Mouse (Mus musculus) right cerebral cortex, postnatal 10 days (tissue): Measurements from ENCODE around the gene Ace3.
"Not testable (repeated sequence)": the region's sequence is repeated elsewhere in the genome, so short reads cannot be mapped to it uniquely, and the experiment has no call there.

Experiments used
- DNase-seq, 2 experiments: peaks; one replicate each; pipeline ENCODE4 v3.0.0; 2021; ENCODE audit warnings: low spot score in 2 of 2

The Ace3 gene

DNA sequence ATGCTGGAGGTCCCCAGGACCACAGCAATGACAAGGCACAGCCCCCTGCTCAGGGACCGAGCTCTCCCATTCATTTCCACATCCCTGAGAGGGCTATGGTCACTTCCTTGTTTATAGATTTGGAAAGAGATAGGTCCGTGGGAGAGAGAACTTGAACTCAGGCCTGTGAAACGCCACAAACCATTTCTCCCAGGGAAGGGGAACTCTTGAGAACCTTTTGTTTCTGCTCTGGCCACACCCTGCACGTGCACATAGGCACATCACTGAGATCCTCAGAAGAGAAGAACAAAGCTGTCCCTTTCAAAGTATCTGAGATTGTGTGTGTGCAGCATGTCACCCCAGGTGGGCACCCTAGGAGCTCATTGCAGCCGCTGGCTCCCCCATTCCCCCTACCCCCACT lies 15.8 kb upstream of the Ace3 start:
- DNase-seq, result no peak

DNA sequence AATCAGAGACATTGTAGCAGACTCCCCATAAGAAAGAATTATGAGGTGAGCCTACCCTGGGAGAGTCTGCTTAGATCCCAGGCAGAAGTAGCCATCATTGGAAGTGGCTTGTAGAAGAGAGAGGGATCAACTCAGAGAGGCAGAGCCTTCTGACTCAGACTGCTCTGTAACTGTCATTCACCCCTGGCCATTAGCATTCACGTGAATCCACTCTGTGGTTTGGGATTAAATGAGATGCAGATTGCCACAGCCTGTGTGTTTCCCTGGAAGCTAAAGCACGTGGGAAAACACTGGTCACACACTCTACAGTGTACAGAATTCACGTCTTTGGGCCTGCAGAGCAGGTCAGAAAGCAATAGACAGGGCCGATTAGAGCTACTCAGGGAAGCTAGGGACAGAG lies 10.0 kb upstream of the Ace3 start:
- no peak for DNase-seq

DNA sequence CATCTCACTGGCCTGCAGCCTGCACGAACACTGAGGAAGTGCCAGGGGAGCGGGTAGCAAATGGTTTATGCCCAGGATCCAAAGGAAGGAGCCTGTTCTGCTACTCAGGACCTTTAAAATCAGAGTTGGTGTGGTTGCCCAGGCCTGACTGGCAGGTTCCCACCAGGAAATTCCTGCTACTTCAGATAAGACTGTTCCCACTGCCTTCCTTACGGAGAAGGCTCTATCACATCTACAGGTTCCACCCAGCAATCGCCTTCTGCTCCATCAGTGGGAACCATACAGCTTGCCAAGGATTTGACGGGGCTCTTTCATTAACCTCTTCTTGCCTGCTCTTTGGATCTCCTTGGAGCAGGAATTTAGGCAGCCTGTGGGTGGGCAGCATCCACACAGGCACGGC lies 7.0 kb upstream of the Ace3 start:
- DNase-seq, result no peak

DNA sequence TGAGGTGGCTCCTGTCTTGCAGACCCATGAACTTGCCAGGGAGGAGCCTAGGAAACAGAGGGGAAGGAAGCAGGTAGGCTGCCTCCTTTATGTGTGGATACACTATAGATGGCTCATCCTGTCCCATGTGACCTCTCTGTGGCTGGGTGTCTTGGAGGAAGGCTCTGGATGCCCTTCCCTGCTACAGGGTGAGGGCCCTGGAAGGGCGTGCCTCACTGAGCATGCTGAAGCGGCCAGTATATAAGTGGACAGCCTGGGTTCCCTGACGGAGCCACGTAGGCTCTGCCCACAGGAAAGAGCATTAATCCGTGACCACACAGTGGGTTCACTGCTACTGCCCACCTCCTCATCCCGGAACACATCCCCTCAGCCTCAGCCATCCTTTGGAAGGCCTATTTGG lies 5.0 kb upstream of the Ace3 start:
- no peak for DNase-seq

DNA sequence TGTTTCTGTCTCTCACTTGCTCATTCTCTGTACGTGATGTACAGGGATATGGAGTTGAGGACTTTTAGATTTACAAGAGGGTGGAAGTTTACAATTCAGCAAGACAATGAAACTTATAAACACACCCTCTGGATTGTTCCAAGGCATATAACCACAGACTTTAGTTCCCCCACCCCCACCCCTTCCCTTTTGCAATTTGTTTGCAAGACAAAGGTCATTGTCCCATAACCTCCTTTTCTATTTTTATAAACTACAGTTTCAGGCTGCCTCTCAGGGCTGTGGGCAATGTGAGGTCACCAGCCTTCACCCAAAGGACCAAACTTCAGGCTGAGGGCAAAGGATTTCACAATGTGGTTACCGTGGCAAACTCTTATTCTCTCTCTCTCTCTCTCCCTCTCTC lies 4.2 kb upstream of the Ace3 start:
- DNase-seq, result no peak

DNA sequence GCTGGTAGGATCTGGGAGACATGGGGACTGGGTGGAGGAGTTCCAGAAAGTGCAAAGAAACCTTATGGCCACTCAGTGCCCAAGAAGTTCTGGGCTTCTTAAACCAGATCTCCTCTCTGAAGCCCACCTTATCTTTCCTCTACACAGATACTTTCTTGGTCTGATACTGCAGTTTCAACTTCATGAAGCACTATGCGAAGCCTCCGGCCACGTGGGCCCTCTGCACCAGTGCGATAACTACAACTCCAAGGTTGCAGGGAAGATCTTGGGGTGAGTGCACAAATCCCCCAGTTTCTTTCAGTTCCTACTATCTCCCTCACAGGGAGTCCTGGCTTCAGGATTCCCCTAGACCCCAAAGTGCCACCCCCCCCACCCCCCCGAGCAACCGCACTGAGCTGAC lies 5.6 kb downstream of the Ace3 start:
- DNase-seq, result no peak

DNA sequence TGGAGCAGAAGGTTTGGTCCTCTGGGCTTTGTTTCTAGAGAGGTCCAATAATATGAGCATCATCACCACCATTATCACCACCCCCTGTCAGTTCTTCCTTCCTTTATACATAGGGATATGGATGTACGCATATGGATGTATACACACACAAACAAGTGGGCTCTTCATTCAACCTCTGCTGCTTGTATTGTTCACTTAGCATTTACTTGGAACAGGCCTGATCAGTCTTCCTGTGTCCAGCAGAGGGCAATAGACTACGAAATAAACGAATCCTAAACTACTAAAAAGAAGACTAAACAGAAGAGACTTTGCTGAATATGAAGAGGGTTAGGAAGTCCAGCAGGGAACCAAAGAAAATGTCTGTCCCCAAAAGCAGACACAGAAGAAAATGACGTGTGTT lies 7.2 kb downstream of the Ace3 start:
- DNase-seq, result no peak

DNA sequence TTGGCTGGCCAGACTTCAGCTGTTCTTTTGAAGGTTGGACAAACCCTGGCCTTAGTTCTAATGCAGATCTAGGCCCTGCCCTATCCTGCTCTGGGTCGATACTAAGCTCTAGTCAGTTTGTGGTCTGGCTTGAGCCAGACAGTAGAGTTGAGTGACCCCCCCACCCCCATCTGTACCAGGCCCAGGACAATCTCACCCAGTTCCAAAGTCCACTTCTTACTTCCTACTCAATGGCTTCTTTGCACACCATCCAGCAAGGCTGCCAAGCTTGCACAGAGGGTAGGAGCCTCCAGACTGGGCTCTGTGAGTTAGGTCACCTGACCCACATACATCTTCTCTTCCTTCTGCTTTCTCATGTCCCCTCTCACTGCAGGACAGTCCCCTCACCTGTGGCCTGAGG lies 10.1 kb downstream of the Ace3 start:
- DNase-seq, result no peak

DNA sequence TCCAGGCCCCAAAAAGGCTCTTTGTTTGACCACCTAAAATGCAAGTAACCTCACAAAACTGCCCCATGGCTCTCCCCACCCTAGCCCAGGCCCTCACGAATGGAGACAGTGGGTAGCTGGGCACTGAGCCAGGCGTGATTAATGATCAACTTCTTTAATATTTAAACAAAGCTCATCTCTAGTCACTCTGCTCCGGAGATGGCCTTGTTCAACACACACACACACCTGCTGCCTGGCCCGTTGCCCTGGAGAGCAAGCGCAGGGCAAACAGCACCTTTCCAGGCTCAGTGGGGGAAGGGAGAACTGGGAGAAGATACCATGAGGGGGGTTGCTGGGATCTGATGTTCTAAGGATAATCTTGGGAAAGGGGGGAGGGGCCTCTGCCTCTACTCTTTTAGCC lies 11.5 kb downstream of the Ace3 start:
- DNase-seq, result peak in 1 of 2 experiments; percentile 29

DNA sequence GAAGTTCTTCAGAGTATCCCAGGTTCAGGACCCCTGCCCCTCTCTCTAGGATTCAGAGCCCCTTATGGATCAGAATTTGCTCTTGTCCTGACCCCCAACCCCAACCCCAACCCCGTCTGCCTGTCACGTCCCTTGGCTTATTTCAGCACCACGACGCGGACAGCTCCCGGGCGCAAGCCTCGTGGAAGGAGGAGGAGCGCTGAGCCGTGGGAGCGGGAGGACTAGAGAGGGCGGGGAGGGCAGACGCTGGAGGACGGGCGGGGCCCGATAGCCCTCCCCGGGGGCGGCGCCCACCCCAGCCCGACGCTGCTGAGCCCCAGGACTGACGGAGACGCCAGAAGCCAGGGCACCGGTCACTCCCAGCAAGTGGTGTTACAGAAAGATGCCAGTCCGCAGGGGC lies 13.3 kb downstream of the Ace3 start, which contains the start of gene Kcnh6:
Gene Kcnh6 (plus strand): TSS at position 304 of the 400 bp plus-strand sequence.
- peak in 1 of 2 experiments; percentile 46 for DNase-seq

DNA sequence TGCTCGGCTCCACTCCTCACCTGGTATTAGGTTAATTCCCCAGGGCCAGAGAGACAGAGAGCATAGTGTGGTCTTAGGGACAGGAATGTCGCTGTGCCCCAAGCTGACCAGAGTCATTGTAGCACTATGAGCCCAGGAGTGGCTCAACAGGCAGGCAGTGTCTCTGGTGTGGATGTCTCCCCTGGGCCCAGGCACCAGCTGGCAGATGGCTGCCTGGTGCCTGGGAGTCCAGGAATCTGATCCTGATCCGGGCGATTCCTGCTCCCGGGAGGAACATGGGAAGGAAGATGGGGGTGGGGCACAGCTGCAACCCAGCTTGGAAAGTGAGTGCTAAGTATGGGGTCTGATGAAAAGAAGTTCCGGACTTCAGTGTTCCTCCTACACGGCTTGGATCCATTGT lies 18.2 kb downstream of the Ace3 start:
- no peak for DNase-seq

DNA sequence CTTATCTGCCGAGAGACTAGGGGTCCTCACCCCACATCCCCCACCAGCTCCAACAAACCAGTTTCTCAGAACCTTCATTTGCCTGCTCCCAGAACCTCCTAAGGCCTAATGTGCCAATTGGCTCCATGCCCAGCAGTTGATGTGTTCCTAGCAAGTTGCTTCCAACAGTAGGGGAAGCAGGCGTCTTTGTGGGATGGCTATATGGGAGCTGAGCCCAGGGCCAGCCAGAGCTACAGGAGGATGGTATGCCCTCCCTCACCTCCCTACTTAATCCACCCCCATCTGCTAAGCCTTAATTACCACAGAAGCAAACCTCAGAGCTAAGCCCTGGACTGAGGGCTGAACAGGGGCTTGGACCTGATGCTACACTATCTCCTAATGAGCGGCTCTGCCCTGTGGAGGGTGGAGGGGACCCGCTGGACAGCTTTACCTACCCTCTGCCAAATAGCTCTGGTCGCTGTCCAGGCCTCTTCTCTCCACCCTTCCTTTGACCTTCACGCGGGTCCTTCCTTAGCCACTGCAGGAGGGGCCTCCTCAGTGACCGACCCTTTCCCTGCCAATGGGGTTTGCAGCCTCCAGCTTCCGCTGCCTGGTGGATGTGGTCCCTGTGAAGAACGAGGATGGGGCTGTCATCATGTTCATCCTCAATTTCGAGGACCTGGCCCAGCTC lies 19.2 kb downstream of the Ace3 start:
- peak; percentile 78 to 79 for DNase-seq

DNA sequence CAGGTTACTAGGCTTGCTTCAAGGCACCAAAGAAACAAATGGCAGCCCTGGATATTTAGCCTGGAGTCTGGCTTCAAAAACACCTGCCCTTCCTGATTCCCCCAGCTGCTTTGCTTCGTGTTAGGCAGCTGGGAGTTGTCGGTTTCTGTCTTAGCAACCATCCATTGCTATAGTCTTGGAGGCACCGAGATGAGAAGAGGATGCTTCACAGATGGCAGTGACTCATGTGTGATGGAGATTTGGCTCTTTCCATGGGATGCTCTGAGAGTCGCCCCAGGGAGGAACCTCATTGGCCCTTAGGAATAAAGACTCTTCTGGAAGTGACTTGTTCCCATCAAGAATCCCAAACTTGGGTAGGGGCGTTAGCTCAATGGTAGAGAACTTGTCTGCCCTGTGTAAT lies 22.0 kb downstream of the Ace3 start:
- DNase-seq, result no peak

DNA sequence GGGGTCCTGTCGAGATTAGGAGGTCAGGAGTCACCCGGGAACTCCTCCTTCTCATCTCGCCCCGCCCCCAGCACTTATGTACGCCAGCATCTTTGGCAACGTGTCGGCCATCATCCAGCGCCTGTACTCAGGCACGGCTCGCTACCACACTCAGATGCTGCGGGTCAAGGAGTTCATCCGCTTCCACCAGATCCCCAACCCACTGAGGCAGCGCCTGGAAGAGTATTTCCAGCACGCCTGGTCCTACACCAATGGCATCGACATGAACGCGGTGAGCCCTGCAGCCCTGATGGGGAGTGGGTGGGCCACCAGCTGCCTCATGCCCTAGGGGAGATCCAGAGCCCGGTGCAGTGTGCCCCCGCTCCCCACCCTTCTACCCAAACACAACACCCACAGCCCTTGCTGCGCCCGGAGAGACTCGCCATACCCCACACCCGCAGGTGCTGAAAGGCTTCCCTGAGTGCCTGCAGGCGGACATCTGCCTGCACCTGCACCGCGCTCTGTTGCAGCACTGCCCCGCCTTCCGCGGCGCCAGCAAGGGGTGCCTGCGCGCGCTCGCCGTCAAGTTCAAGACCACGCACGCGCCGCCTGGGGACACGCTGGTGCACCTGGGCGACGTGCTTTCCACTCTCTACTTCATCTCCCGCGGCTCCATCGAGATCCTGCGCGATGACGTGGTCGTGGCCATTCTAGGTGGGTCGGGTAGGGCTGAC lies 25.7 kb downstream of the Ace3 start:
- peak; percentile 71 to 72 for DNase-seq

DNA sequence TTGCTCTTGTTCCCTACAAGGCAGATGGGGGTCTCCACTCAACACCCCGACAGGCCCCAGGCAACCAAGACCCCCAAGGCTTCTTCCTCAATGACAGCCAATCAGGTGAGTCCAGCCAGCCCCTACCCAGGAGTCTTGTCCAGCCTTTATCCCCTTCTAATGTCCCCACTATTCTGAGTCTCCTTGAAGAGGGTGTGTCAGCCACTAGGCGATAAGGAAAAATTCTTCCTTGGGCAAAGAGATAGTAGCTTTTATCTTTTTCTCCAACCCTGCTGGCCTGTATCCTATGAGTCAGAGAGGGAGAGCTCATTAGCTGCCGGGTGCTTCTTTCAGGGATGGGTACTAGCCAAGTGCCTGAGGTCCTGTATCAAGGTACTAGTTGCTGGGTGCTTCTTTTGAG lies 31.3 kb downstream of the Ace3 start:
- no peak for DNase-seq

DNA sequence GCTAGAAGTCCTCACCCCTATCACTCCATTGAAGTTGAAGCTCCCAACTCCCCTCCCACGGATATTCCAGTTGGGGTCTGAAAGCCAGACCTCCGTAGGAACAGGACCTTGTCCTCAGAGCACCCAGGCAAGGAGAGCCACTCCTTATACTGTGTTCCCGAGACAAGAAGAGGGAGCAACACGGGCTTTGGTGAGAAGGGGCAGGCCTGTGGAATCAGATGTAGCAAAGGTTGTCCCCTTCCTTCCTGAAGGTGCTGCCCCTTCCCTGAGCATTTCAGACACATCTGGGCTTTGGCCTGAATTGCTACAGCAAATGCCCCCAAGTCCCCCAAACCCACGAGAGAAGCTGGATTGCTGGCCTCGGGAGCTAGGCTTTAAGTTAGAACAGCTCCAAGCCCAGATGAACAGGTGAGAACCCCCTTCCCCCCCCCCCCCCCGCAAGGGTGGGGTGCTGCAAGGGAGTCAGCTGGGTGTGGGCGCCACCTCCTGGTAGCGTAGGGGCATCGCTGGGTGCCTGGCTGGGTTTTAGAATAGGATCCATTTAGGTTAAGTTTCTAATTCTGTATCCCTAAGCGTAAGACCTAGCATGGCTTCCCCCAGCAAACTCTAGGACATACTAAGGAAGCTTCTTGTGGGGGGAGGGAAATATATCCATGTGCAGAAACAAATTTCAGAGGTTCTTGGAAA lies 32.1 kb downstream of the Ace3 start:
- peak; percentile 72 to 75 for DNase-seq

DNA sequence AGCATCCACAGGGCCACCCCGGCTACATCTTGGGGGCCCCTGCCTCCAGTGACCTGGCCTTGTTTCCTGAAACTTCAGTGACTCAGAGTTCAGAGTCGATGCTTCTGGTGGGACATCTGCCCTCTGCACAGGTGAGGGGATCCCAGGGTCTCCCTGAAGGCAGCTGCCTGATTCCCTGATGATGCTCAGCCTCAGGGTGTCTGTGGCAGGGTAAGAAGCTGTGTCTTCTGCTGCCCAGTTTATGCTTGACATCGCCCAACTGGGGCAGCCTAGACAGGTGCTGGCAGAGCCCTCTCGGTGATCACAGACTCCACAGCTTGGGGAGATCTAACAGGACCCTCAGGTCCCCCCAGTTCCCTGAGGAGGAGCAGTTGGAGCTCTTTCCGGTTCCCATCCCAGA lies 33.1 kb downstream of the Ace3 start:
- DNase-seq, result no peak

DNA sequence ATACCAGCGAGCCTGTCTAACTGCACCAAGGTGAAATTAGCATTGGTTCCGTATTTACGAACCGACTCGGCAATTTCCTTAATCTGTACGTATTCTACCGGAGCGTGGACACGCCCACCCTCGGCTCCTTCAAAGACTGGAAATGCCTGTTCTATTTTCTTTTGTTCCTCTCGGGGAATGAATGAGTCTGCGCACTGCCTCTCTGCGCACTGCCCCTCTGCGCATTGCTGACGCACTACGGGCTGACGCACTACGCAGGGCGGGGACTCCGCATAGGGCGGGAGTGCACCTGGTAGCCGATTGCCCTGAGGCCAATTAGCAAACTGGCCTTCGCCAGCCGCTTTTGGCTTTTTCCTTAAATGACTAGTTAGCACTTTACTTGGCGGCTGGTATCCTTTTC lies 37.6 kb downstream of the Ace3 start:
- not testable (repeated sequence) for DNase-seq

DNA sequence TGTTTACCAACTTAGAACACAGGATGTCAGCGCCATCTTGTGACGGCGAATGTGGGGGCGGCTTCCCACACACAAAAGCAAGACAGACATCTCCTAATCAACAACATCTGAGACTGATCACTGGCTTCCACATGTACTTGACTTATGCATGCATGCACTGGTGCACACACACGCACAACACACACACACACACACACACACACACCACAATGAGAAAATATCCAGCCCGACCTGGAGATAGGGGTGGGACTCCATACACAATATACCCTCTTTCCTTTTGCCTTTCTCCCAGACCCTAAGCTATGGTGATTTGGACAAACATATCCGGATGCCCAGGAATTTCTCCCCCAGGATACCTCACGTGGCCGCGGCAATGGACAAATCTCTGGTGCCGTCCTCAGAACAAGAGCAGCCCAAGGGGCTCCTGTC lies 39.0 kb downstream of the Ace3 start:
- DNase-seq, result peak in 1 of 2 experiments; percentile 46

DNA sequence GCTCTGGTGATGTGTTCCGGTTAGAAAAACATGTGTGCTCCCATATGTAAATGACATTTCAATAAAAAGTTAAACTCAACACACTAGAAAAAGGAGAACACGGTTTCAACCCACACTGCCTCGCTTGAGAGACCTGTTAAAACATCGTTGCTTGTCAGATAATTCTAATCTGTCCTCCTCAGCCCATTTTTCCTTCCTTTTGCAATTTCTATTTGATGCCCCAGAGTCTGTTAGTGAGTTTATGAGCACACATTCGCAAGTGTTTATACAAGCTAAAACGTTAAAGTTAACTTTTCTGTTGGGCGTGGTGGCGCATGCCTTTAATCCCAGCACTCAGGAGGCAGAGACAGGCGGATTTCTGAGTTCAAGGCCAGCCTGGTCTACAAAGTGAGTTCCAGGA lies 40.5 kb downstream of the Ace3 start:
- DNase-seq, result no peak

DNA sequence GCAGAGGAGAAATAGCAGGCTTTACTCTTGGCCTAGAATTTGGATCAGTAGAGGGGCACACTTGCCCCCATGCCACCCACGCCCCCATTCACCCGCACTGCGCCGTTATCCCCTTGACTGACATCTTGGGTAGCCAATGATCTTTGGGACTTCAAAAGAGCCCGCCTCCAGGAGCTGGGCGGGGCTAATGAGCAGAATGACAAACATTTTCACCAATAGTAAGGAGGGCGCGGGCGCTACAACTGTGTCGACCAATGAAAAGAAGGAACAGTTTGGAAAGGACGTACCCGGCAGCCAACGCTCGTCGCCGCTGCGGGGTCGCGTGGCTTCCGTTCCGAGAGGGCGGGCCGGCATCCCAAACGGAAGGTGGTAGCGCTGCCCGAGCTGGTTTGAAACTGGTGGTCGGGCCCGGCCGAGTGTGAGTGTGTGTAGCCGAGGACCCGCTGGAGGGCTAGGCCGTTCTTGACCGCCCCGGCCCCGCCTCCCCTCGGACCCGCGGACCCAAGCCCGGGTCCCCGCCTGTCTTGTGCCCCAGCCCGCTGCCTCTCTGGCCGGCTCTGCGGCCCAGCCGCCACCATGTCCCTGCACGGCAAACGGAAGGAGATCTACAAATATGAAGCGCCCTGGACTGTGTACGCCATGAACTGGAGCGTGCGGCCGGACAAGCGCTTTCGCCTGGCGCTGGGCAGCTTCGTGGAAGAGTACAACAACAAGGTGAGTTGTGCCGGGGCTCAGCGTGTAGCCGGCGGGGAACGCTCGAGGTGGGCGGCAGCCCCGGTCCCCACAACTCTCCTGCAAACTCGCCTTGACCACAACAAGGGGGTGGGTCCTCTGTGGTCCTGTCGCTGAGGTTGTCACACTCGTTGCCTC lies 42.3 kb downstream of the Ace3 start, which contains the start of gene Dcaf7:
Gene Dcaf7 (plus strand): TSS at position 325 of the 870 bp plus-strand sequence.
- peak; percentile 99 for DNase-seq

DNA sequence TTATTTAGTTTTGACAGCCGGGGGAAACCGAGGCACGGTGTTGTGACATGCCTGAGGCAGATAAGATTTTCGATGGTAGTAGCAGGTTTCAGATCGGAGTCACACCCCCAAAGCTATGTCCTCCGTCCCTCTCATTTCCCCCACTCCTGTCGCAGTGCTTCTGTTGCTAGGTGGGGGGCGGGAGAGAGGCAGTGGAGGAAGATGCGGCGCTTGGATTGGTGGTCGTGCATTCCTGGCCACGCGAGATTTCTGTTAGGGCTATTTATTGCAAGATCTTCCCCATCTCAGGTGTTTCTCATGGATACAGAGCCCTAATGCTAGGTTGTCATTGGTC lies 42.9 kb downstream of the Ace3 start:
- peak; percentile 92 to 97 for DNase-seq
